Mouse (Mus musculus) heart, embryonic 12.5 days (tissue): Measurements from ENCODE around the gene Lep. TPM values are rescaled to one million over a fixed set of nuclear protein-coding genes. Genes with fewer than 3 reads are reported as not detected.

Experiments used
- ATAC-seq: fragments of 200-750 bp; cut with Nextera tagmentation; 2 replicates; pipeline ENCODE4 v1.8.0; 2017; ENCODE audit warnings: moderate TSS enrichment, moderate library complexity; ENCODE audit not compliant: insufficient number of reproducible peaks, low FRiP score
- H3K27ac ChIP-seq: fragments of 300-500 bp; sonication (generic); 2 replicates; pipeline ENCODE4 v1.5.1; 2016; ENCODE audit warnings: mild to moderate bottlenecking, moderate library complexity; ENCODE audit not compliant: poor library complexity, severe bottlenecking
- H3K27me3 ChIP-seq: fragments of 300-500 bp; sonication (generic); replicated peaks from 2 replicates; pipeline ENCODE4 v1.6.1; 2016; ENCODE audit warnings: mild to moderate bottlenecking, moderate library complexity
- H3K36me3 ChIP-seq: fragments of 300-500 bp; sonication (generic); 2 replicates; pipeline ENCODE4 v1.6.1; 2016; ENCODE audit warnings: mild to moderate bottlenecking, moderate library complexity
- H3K4me1 ChIP-seq: fragments of 300-500 bp; sonication (generic); replicated peaks from 2 replicates; pipeline ENCODE4 v1.6.1; 2016; ENCODE audit warnings: mild to moderate bottlenecking
- H3K4me2 ChIP-seq: fragments of 300-500 bp; sonication (generic); 2 replicates; pipeline ENCODE4 v1.6.1; 2016; ENCODE audit warnings: mild to moderate bottlenecking, moderate library complexity
- H3K4me3 ChIP-seq: fragments of 300-500 bp; sonication (generic); 2 replicates; pipeline ENCODE4 v1.5.1; 2016; ENCODE audit warnings: mild to moderate bottlenecking
- H3K9ac ChIP-seq: fragments of 300-500 bp; sonication (generic); 2 replicates; pipeline ENCODE4 v1.6.1; 2016; ENCODE audit warnings: mild to moderate bottlenecking, moderate library complexity
- H3K9me3 ChIP-seq: fragments of 300-500 bp; sonication (generic); replicated peaks from 2 replicates; pipeline ENCODE4 v1.6.1; 2016; ENCODE audit warnings: mild to moderate bottlenecking, moderate library complexity
- WGBS: fragments of 180-500 bp; shearing (Covaris S2); methylation state at CpG from one replicate; pipeline ENCODE4 v1.1.7; 2016; 5-methylcytosine and 5-hydroxymethylcytosine counted together
- polyA plus RNA-seq: library from polyadenylated mRNA; unstranded; fragments of >200 nt; fragmentation: Nextera tagmentation; extraction: Ambion mirVana; gene quantifications from 2 replicates; pipeline ENCODE4 v1.2.1, GENCODE M21; 2016

Gene Lep
- polyA plus RNA-seq, 1 experiment from 2014 or later: not detected

GRCm38 (mm10) chr6:29084401-29084800 lies 24.4 kb downstream of the Lep start:
- Histone ChIP-seq H3K9ac (no peak overlapping the region), H3K4me1 (no peaks in the 10 kb centered on the region), H3K27ac (no peak overlapping the region), H3K4me2 (no peak overlapping the region), H3K4me3 (no peak overlapping the region), H3K36me3 (no peaks in the 10 kb centered on the region), H3K27me3 (no peaks in the 10 kb centered on the region), H3K9me3 (no peaks in the 10 kb centered on the region)
- 63% methylated on average over 7 of the region's 7 CpGs for WGBS
- no peak for ATAC-seq

- H3K9ac ChIP-seq: no peak overlapping the region
- WGBS: 56% methylated on average over 7 of the region's 7 CpGs
Observed at GRCm38 (mm10) chr6:29087921-29088709, 28.1 kb downstream of the Lep start.

DNA sequence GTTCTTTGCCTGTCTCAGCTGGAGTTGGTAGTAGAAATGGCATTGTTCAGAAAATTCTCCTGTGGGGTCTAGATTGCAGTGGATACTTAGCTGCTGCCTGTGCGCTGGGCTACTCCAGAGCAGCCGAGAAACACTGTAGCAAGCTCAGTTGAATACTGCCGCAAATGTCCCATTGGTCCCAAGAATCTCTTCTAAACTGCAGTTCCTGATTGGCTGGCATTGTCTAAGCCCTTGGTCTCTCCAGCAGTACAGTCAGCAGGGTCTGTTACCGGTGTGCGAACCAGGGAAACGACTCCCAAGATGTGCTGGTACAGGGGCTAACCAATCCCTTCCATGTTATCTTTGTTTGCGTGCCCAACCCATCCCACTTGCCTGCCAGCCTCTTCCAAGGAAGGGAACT lies 32.2 kb downstream of the Lep start:
- Histone ChIP-seq H3K4me3 (no peak overlapping the region), H3K4me2 (no peak overlapping the region), H3K27me3 (no peaks in the 10 kb centered on the region), H3K4me1 (no peaks in the 10 kb centered on the region), H3K36me3 (no peaks in the 10 kb centered on the region), H3K27ac (no peak overlapping the region), H3K9ac (no peak overlapping the region), H3K9me3 (peaks cover 26% of the 10 kb centered on the region)
- WGBS: 76% methylated on average over 7 of the region's 7 CpGs
- no peak for ATAC-seq

More at GRCm38 (mm10) chr6:29087921-29088709, 28.1 kb downstream of the Lep start:
- H3K27me3 ChIP-seq: no peaks in the 10 kb centered on the region
- no peaks in the 10 kb centered on the region for H3K4me1 ChIP-seq
- no peak overlapping the region for H3K4me2 ChIP-seq
- H3K36me3 ChIP-seq: no peaks in the 10 kb centered on the region
- no peak overlapping the region for H3K4me3 ChIP-seq
- H3K27ac ChIP-seq: no peak overlapping the region
- peaks cover 13% of the 10 kb centered on the region for H3K9me3 ChIP-seq
- no peak for ATAC-seq

DNA sequence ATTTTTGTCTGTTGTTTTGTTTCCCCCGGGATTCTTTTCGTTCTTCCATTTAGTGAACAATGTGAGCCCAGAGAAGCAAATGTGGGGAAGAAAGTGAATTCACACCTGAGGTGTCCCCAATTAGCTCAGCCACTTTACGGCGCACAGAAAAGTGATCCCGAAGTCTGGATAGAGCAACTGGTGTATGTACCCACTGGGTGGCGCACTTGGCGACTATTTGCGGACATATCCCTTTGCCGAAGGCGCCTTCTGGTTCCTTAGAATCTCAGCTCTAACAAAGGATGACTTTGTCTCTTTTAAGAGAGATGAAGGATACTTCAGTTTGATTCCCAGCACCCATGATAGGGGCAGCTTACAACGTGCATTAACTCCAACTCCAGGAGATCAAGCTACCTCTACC lies 32.9 kb downstream of the Lep start:
- no peak overlapping the region for H3K4me2 ChIP-seq
- H3K36me3 ChIP-seq: no peaks in the 10 kb centered on the region
- ATAC-seq: no peak
- WGBS: 48% methylated on average over 11 of the region's 11 CpGs
- H3K4me1 ChIP-seq: no peaks in the 10 kb centered on the region
- H3K4me3 ChIP-seq: no peak overlapping the region
- H3K27me3 ChIP-seq: no peaks in the 10 kb centered on the region
- peaks cover 26% of the 10 kb centered on the region for H3K9me3 ChIP-seq
- H3K27ac ChIP-seq: no peak overlapping the region
- H3K9ac ChIP-seq: no peak overlapping the region

DNA sequence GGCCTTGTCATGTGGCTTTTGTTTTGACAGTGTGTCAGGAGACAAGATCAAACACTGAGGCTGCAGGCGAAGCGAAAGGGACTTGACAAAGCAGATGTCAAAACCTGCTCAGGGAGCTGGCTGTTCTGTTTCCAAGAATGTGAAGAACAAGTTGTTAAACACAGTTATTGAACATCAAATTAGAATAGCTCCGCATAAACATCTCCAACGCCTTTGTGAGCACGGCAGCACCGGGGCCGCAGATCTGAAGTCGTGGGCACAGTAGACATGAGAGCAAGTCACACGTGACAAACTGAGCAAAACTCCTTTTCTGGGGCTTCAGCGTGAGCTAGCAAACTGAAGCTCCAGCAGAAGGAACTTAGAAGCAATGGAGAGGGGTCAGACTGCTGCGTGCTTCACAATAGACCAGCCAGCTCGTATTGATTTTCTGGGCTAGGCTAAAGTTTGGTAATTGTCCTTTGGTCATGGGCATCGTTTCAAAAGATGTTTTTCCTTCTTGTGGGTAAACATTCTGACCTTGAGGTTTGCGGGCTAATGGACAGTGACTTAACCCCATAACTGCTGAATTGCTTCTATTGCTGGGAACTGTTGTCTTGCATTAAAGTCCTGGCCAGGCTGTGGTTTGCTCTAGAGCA lies 39.6 kb downstream of the Lep start:
- Histone ChIP-seq H3K9me3 (0 out of 2 replicates have a peak, but pooled peaks cover 8% of the 10 kb centered on the region), H3K9ac (no peak overlapping the region), H3K27ac (no peak overlapping the region), H3K4me3 (no peak overlapping the region), H3K4me1 (no peaks in the 10 kb centered on the region), H3K36me3 (no peaks in the 10 kb centered on the region), H3K27me3 (no peaks in the 10 kb centered on the region), H3K4me2 (no peak overlapping the region)
- ATAC-seq: no peak
- WGBS: 70% methylated on average over 14 of the region's 14 CpGs

- no peak overlapping the region for H3K9ac ChIP-seq
- H3K27me3 ChIP-seq: no peaks in the 10 kb centered on the region
- H3K36me3 ChIP-seq: no peaks in the 10 kb centered on the region
- H3K4me3 ChIP-seq: no peak overlapping the region
- no peak overlapping the region for H3K27ac ChIP-seq
- H3K4me1 ChIP-seq: no peaks in the 10 kb centered on the region
- WGBS: 15% methylated on average over 3 of the region's 3 CpGs
- 0 out of 2 replicates have a peak, but pooled peaks cover 5% of the 10 kb centered on the region for H3K9me3 ChIP-seq
- no peak overlapping the region for H3K4me2 ChIP-seq
- ATAC-seq: no peak
Observed at GRCm38 (mm10) chr6:29100423-29100822, 40.4 kb downstream of the Lep start.

- Histone ChIP-seq H3K4me1 (no peaks in the 10 kb centered on the region), H3K9ac (no peak overlapping the region), H3K36me3 (no peaks in the 10 kb centered on the region), H3K27me3 (no peaks in the 10 kb centered on the region), H3K27ac (no peak overlapping the region), H3K9me3 (0 out of 2 replicates have a peak, but pooled peaks cover 4% of the 10 kb centered on the region), H3K4me3 (no peak overlapping the region), H3K4me2 (no peak overlapping the region)
- 80% methylated on average over 9 of the region's 9 CpGs for WGBS
- ATAC-seq: no peak
Observed at GRCm38 (mm10) chr6:29101248-29101864, 41.3 kb downstream of the Lep start.

- H3K9me3 ChIP-seq: peaks cover 11% of the 10 kb centered on the region
- no peak for ATAC-seq
- H3K27ac ChIP-seq: no peak overlapping the region
- 64% methylated on average over 1 of the region's 1 CpGs for WGBS
- no peak overlapping the region for H3K4me2 ChIP-seq
- no peaks in the 10 kb centered on the region for H3K27me3 ChIP-seq
- H3K4me1 ChIP-seq: no peaks in the 10 kb centered on the region
- H3K9ac ChIP-seq: no peak overlapping the region
- no peaks in the 10 kb centered on the region for H3K36me3 ChIP-seq
- H3K4me3 ChIP-seq: no peak overlapping the region
Observed at GRCm38 (mm10) chr6:29108376-29108775, 48.4 kb downstream of the Lep start.

- Histone ChIP-seq H3K4me2 (no peak overlapping the region), H3K9ac (no peak overlapping the region), H3K9me3 (peaks cover 11% of the 10 kb centered on the region), H3K4me1 (no peaks in the 10 kb centered on the region), H3K36me3 (no peaks in the 10 kb centered on the region), H3K27ac (no peak overlapping the region), H3K4me3 (no peak overlapping the region), H3K27me3 (no peaks in the 10 kb centered on the region)
- WGBS: 78% methylated on average over 4 of the region's 4 CpGs
- no peak for ATAC-seq
Observed at GRCm38 (mm10) chr6:29111501-29111900, 51.5 kb downstream of the Lep start.

DNA sequence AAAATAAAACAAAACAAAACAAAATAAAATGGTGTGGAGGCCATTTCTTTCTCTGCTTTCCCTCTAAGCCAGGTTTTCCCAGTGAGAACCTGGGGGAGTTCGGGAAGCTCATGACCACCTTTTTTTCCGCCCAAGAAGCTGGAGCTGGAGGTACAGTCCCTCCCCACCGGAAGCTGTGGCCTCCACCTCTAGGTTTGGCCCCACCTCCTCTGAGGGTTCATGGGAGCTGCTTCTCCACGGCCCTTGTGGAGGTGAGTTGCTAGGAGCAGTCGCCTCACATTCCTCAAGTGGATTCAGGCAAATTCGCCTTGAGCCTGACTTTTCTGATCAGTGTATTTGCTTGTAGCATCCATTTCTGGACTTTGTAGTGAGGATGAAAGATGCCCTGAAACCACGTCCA lies 55.7 kb downstream of the Lep start:
- no peak overlapping the region for H3K27ac ChIP-seq
- 64% methylated on average over 7 of the region's 7 CpGs for WGBS
- H3K27me3 ChIP-seq: no peaks in the 10 kb centered on the region
- peaks cover 10% of the 10 kb centered on the region for H3K9me3 ChIP-seq
- H3K4me1 ChIP-seq: no peaks in the 10 kb centered on the region
- H3K9ac ChIP-seq: no peak overlapping the region
- no peak for ATAC-seq
- no peaks in the 10 kb centered on the region for H3K36me3 ChIP-seq
- no peak overlapping the region for H3K4me2 ChIP-seq
- no peak overlapping the region for H3K4me3 ChIP-seq

GRCm38 (mm10) chr6:29117417-29118104 lies 57.5 kb downstream of the Lep start:
- no peaks in the 10 kb centered on the region for H3K9me3 ChIP-seq
- no peaks in the 10 kb centered on the region for H3K36me3 ChIP-seq
- no peak overlapping the region for H3K27ac ChIP-seq
- no peaks in the 10 kb centered on the region for H3K27me3 ChIP-seq
- no peaks in the 10 kb centered on the region for H3K4me1 ChIP-seq
- 71% methylated on average over 7 of the region's 7 CpGs for WGBS
- no peak overlapping the region for H3K4me2 ChIP-seq
- no peak overlapping the region for H3K9ac ChIP-seq
- ATAC-seq: no peak
- H3K4me3 ChIP-seq: no peak overlapping the region
